Mouse (Mus musculus) limb, embryonic 12.5 days (tissue): ENCODE data around the gene Sar1b. TPM values are rescaled to one million over a fixed set of nuclear protein-coding genes. Genes with fewer than 3 reads are reported as not detected.
"Not testable (repeated sequence)": the region's sequence is repeated elsewhere in the genome, so short reads cannot be mapped to it uniquely, and the experiment has no call there.

ENCODE experiments used
- ATAC-seq: fragments of 200-750 bp; cut with Nextera tagmentation; 2 replicates; pipeline ENCODE4 v1.8.0; 2017; ENCODE audit warnings: low read depth, moderate TSS enrichment; ENCODE audit not compliant: insufficient number of reproducible peaks, insufficient read depth, low FRiP score, low TSS enrichment
- H3K27ac ChIP-seq: fragments of 300-500 bp; sonication (generic); 2 replicates; pipeline ENCODE4 v1.5.1; 2016; ENCODE audit warnings: mild to moderate bottlenecking, moderate library complexity
- H3K27me3 ChIP-seq: fragments of 300-500 bp; sonication (generic); 2 replicates; pipeline ENCODE4 v1.6.1; 2016; ENCODE audit warnings: mild to moderate bottlenecking, moderate library complexity
- H3K36me3 ChIP-seq: fragments of 300-500 bp; sonication (generic); 2 replicates; pipeline ENCODE4 v1.6.1; 2016; ENCODE audit warnings: mild to moderate bottlenecking, moderate library complexity
- H3K4me1 ChIP-seq: fragments of 300-500 bp; sonication (generic); replicated peaks from 2 replicates; pipeline ENCODE4 v1.6.1; 2016
- H3K4me2 ChIP-seq: fragments of 300-500 bp; sonication (generic); 2 replicates; pipeline ENCODE4 v1.6.1; 2016; ENCODE audit warnings: mild to moderate bottlenecking, moderate library complexity
- H3K4me3 ChIP-seq: fragments of 300-500 bp; sonication (generic); replicated peaks from 2 replicates; pipeline ENCODE4 v1.5.1; 2016; ENCODE audit warnings: mild to moderate bottlenecking
- H3K9ac ChIP-seq: fragments of 300-500 bp; sonication (generic); replicated peaks from 2 replicates; pipeline ENCODE4 v1.6.1; 2016; ENCODE audit warnings: mild to moderate bottlenecking, moderate library complexity
- H3K9me3 ChIP-seq: fragments of 300-500 bp; sonication (generic); 2 replicates; pipeline ENCODE4 v1.6.1; 2016; ENCODE audit warnings: mild to moderate bottlenecking, moderate library complexity
- WGBS: fragments of 180-500 bp; shearing (Covaris S2); methylation state at CpG from one replicate; pipeline ENCODE4 v1.1.7; 2016; 5-methylcytosine and 5-hydroxymethylcytosine counted together
- polyA plus RNA-seq: library from polyadenylated mRNA; unstranded; fragments of >200 nt; fragmentation: Nextera tagmentation; extraction: Ambion mirVana; gene quantifications from 2 replicates; pipeline ENCODE4 v1.2.1, GENCODE M21; 2016

Sar1b gene
- polyA plus RNA-seq, 1 experiment from 2014 or later = 89.7 TPM

- Histone ChIP-seq H3K9ac (no peak overlapping the region), H3K9me3 (no peaks in the 10 kb centered on the region), H3K27ac (no peak overlapping the region), H3K27me3 (no peaks in the 10 kb centered on the region), H3K36me3 (peaks cover 49% of the 10 kb centered on the region), H3K4me2 (no peak overlapping the region), H3K4me3 (no peak overlapping the region), H3K4me1 (no peaks in the 10 kb centered on the region)
- 90% methylated on average over 5 of the region's 5 CpGs for WGBS
- ATAC-seq = no peak
These were observed 14.0 kb downstream of the Sar1b start for GRCm38 (mm10) chr11:51777478-51777877.

GRCm38 (mm10) chr11:51780773-51781267, 17.3 kb downstream of the Sar1b start:
- Histone ChIP-seq H3K36me3 (peaks cover 76% of the 10 kb centered on the region), H3K27ac (no peak overlapping the region), H3K4me3 (no peak overlapping the region), H3K27me3 (no peaks in the 10 kb centered on the region), H3K4me2 (no peak overlapping the region), H3K4me1 (no peaks in the 10 kb centered on the region), H3K9me3 (0 out of 2 replicates have a peak, but pooled peaks cover 2% of the 10 kb centered on the region), H3K9ac (no peak overlapping the region)
- WGBS = 88% methylated on average over 9 of the region's 9 CpGs
- no peak for ATAC-seq

- no peak overlapping the region for H3K27ac ChIP-seq
- H3K4me3 ChIP-seq = no peak overlapping the region
- ATAC-seq = no peak
- no peak overlapping the region for H3K4me2 ChIP-seq
- WGBS = 89% methylated on average over 6 of the region's 6 CpGs
- 0 out of 2 replicates have a peak, but pooled peaks cover 4% of the 10 kb centered on the region for H3K9me3 ChIP-seq
- no peaks in the 10 kb centered on the region for H3K4me1 ChIP-seq
- H3K9ac ChIP-seq = no peak overlapping the region
- H3K27me3 ChIP-seq = no peaks in the 10 kb centered on the region
- peaks cover 85% of the 10 kb centered on the region for H3K36me3 ChIP-seq
These were observed 19.2 kb downstream of the Sar1b start for GRCm38 (mm10) chr11:51782721-51783120.

GRCm38 (mm10) chr11:51785926-51786325, 22.4 kb downstream of the Sar1b start:
- no peak overlapping the region for H3K4me2 ChIP-seq
- peaks cover 88% of the 10 kb centered on the region for H3K36me3 ChIP-seq
- no peaks in the 10 kb centered on the region for H3K4me1 ChIP-seq
- H3K9me3 ChIP-seq = 0 out of 2 replicates have a peak, but pooled peaks cover 4% of the 10 kb centered on the region
- ATAC-seq = no peak
- no peaks in the 10 kb centered on the region for H3K27me3 ChIP-seq
- no peak overlapping the region for H3K4me3 ChIP-seq
- 85% methylated on average over 6 of the region's 6 CpGs for WGBS
- no peak overlapping the region for H3K9ac ChIP-seq
- no peak overlapping the region for H3K27ac ChIP-seq

- not testable (repeated sequence) for H3K9me3 ChIP-seq, H3K4me1 ChIP-seq, H3K9ac ChIP-seq, ATAC-seq, H3K4me2 ChIP-seq, H3K27me3 ChIP-seq, H3K4me3 ChIP-seq, H3K27ac ChIP-seq
- 87% methylated on average over 4 of the region's 4 CpGs for WGBS
- H3K36me3 ChIP-seq = peaks cover 76% of the 10 kb centered on the region
These were observed 26.2 kb downstream of the Sar1b start for GRCm38 (mm10) chr11:51789735-51790134.

GRCm38 (mm10) chr11:51790662-51791061, 27.2 kb downstream of the Sar1b start:
- WGBS = 89% methylated on average over 7 of the region's 7 CpGs
- H3K9me3 ChIP-seq = 0 out of 2 replicates have a peak, but pooled peaks cover 3% of the 10 kb centered on the region
- no peak overlapping the region for H3K4me3 ChIP-seq
- H3K4me2 ChIP-seq = no peak overlapping the region
- peaks cover 70% of the 10 kb centered on the region for H3K36me3 ChIP-seq
- no peak overlapping the region for H3K9ac ChIP-seq
- no peak overlapping the region for H3K27ac ChIP-seq
- H3K4me1 ChIP-seq = no peaks in the 10 kb centered on the region; the same call in 1 of the 2 replicates
- no peaks in the 10 kb centered on the region for H3K27me3 ChIP-seq
- ATAC-seq = no peak

GRCm38 (mm10) chr11:51796272-51796671, 32.8 kb downstream of the Sar1b start:
- ATAC-seq = no peak

GRCm38 (mm10) chr11:51800634-51801325, 37.3 kb downstream of the Sar1b start:
- no peak overlapping the region for H3K27ac ChIP-seq
- no peaks in the 10 kb centered on the region for H3K9me3 ChIP-seq
- H3K4me3 ChIP-seq = no peak overlapping the region
- H3K4me2 ChIP-seq = no peak overlapping the region
- 36% methylated on average over 8 of the region's 8 CpGs for WGBS
- H3K4me1 ChIP-seq = peaks cover 4% of the 10 kb centered on the region
- H3K27me3 ChIP-seq = no peaks in the 10 kb centered on the region
- H3K36me3 ChIP-seq = no peaks in the 10 kb centered on the region
- ATAC-seq = no peak
- no peak overlapping the region for H3K9ac ChIP-seq

More at GRCm38 (mm10) chr11:51796272-51796671, 32.8 kb downstream of the Sar1b start:
- no peak overlapping the region for H3K4me2 ChIP-seq
- no peaks in the 10 kb centered on the region; the same call in 1 of the 2 replicates for H3K4me1 ChIP-seq
- 78% methylated on average over 4 of the region's 4 CpGs for WGBS
- H3K27ac ChIP-seq = no peak overlapping the region
- H3K27me3 ChIP-seq = no peaks in the 10 kb centered on the region
- H3K9ac ChIP-seq = no peak overlapping the region
- H3K36me3 ChIP-seq = peaks cover 19% of the 10 kb centered on the region
- H3K9me3 ChIP-seq = no peaks in the 10 kb centered on the region
- H3K4me3 ChIP-seq = no peak overlapping the region

GRCm38 (mm10) chr11:51805221-51805981, 41.9 kb downstream of the Sar1b start:
- H3K4me1 ChIP-seq = peaks cover 13% of the 10 kb centered on the region
- WGBS = 19% methylated on average over 17 of the region's 17 CpGs
- H3K9me3 ChIP-seq = no peaks in the 10 kb centered on the region
- peak overlapping the region; percentile 42 for H3K4me3 ChIP-seq
- no peaks in the 10 kb centered on the region for H3K27me3 ChIP-seq
- H3K4me2 ChIP-seq = peak overlapping the region; percentile 63
- no peaks in the 10 kb centered on the region for H3K36me3 ChIP-seq
- 0 out of 2 replicates have a peak overlapping the region, but pooled peaks have one; percentile 25 for H3K27ac ChIP-seq
- peak overlapping the region; percentile 44 for H3K9ac ChIP-seq
- peak; percentile 76 for ATAC-seq

- WGBS = 37% methylated on average over 13 of the region's 13 CpGs
- H3K9ac ChIP-seq = no peak overlapping the region
- H3K27me3 ChIP-seq = no peaks in the 10 kb centered on the region
- ATAC-seq = no peak
- H3K4me1 ChIP-seq = peaks cover 13% of the 10 kb centered on the region
- H3K36me3 ChIP-seq = no peaks in the 10 kb centered on the region
- H3K4me2 ChIP-seq = no peak overlapping the region
- H3K27ac ChIP-seq = 0 out of 2 replicates have a peak overlapping the region, but pooled peaks have one; percentile 53
- H3K9me3 ChIP-seq = no peaks in the 10 kb centered on the region
- no peak overlapping the region for H3K4me3 ChIP-seq
These were observed 43.8 kb downstream of the Sar1b start for GRCm38 (mm10) chr11:51807108-51807879.
